Mouse (Mus musculus): ENCODE data around the gene Nop2.

- TF ChIP-seq CTCF (IDR thresholded peaks at IDR 0.05; ENCODE audit: control insufficient read depth, insufficient read depth, insufficient replicate concordance, low read depth, low read length) (no peak), POLR2A (IDR thresholded peaks at IDR 0.05; ENCODE audit: control insufficient read depth, low read depth, low read length) (no peak)
Observed at GRCm38 (mm10) chr6:125155262-125155661, 23.6 kb downstream of the Nop2 start.

Measured in testis, adult 2 months (tissue).